Mouse (Mus musculus) thymus, adult 2 months (tissue): ENCODE data around the gene Slc25a39. TPM values are rescaled to one million over a fixed set of nuclear protein-coding genes. Genes with fewer than 3 reads are reported as not detected.
A peak's percentile ranks its signal among the peaks of the same experiment; 100 is the strongest.

Experiments used
- DNase-seq: peaks from one replicate; pipeline ENCODE4 v3.0.0; 2021
- H3K27ac ChIP-seq: fragments of 200-500 bp; 2 replicates; pipeline ENCODE4 v1.5.1; 2012; ENCODE audit warnings: low read length, control low read depth; ENCODE audit not compliant: control insufficient read depth, insufficient read depth
- H3K27me3 ChIP-seq: fragments of 200-500 bp; 2 replicates; pipeline ENCODE4 v1.6.1; 2012; ENCODE audit warnings: mild to moderate bottlenecking, low read length, moderate library complexity, mixed read lengths; ENCODE audit not compliant: control insufficient read depth, insufficient read depth
- H3K36me3 ChIP-seq: fragments of 200-500 bp; 2 replicates; pipeline ENCODE4 v1.6.1; 2012; ENCODE audit warnings: mild to moderate bottlenecking, low read length, moderate library complexity; ENCODE audit not compliant: control insufficient read depth, insufficient read depth
- H3K4me1 ChIP-seq: fragments of 200-500 bp; replicated peaks from 2 replicates; pipeline ENCODE4 v1.6.1; 2012; ENCODE audit warnings: low read length; ENCODE audit not compliant: control insufficient read depth, insufficient read depth
- H3K4me3 ChIP-seq: fragments of 200-500 bp; 2 replicates; pipeline ENCODE4 v1.5.1; 2012; ENCODE audit warnings: mild to moderate bottlenecking, low read length, control low read depth, moderate library complexity; ENCODE audit not compliant: control insufficient read depth, insufficient read depth
- CTCF ChIP-seq: fragments of 200-500 bp; IDR thresholded peaks from 2 replicates; pipeline ENCODE4 v1.5.1; 2012; ENCODE audit warnings: mild to moderate bottlenecking, control low read depth, low read length, moderate library complexity, borderline replicate concordance; ENCODE audit not compliant: control insufficient read depth, poor library complexity, insufficient read depth; ENCODE audit errors: extremely low read depth
- POLR2A ChIP-seq: fragments of 200-500 bp; IDR thresholded peaks from 2 replicates; pipeline ENCODE4 v1.6.1; 2012; ENCODE audit warnings: mild to moderate bottlenecking, low read length, control low read depth, moderate library complexity; ENCODE audit not compliant: control insufficient read depth, poor library complexity, insufficient read depth; ENCODE audit errors: extremely low read depth
- WGBS: fragments of 180-500 bp; shearing (Covaris S2); methylation state at CpG from one replicate; pipeline ENCODE4 v1.1.7; 2018; 5-methylcytosine and 5-hydroxymethylcytosine counted together
- polyA plus RNA-seq: library from polyadenylated mRNA; depleted of rRNA; stranded (reverse); fragments of >200 nt; gene quantifications from 2 replicates; pipeline ENCODE4 v1.2.3, GENCODE M21; 2012

The Slc25a39 gene
- polyA plus RNA-seq, 1 experiment = 235 TPM

DNA sequence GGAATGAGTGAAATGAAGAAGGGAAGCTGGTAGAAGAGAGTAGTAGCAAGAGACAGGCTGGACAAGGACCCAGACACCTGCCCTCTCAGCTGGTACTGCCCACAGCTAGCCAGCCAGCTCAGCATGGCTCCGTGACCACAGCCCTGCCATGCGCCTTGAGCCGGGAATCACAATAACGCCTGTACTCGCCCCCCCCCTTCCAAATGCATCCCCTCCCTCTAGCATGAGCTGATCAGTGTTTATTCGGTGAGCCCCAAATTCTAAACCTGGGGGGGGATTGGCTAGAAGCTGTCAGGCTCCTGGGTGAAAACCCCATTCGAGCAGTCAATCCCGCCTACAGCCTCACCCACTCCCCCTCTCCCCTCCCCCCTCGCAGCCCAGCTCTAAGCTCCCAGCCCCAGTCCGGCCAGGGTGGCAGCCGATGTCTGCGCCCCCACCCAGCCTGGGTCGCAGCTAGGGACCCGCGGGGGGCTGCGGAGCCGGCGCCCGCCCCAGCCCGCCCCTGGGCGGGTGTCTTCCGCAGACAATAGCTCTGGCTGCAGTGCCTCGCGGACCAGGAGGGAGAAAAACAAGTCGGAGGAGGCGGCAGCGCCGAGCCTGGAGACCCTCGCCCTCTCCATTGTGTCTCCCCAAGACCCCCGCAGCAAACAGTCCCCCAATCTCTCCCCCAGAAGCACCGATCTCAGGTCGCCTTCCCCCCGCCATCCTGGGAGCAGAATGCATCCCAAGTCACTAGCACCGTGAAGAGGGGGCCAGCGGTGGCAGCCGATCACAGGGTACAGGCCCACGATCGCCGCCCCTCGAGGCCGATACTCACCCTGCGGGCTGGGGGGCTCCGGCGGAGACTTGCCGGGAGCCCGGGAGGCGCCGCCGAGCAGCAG, 39.1 kb upstream of the Slc25a39 start:
- TF ChIP-seq POLR2A (no peak), CTCF (no peak)
- DNase-seq = no peak
- peak overlapping the region; percentile 41 for H3K4me3 ChIP-seq
- peaks cover 7% of the 10 kb centered on the region for H3K4me1 ChIP-seq
- H3K36me3 ChIP-seq = no peaks in the 10 kb centered on the region
- H3K27me3 ChIP-seq = peaks cover 12% of the 10 kb centered on the region; the same call in 1 of the 2 replicates
- H3K27ac ChIP-seq = no peak overlapping the region
- WGBS = 2% methylated on average over 49 of the region's 49 CpGs

DNA sequence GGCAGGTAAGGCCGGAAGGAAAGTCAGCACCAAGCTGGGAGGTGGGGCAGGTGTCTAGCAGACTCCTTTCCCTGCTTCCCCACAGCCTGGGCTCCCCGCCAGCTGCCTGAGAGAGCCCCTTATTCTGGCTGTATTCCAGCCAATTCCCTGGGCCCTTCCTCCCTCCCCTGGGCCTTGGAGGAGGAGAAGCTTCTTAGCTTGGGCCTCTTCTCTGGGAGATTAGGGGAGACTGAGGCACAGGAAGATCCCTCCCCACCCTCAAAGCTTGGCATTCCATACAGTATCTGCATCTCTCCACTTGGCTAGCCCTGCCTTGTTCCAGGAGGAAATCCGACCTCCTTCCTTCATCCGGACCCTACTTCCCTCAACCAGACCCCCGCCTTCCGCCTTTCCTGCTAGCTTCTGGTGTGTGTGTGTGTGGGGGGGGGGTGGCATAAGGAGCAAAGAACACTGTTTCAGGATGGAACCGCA, 38.2 kb upstream of the Slc25a39 start:
- DNase-seq = no peak
- TF ChIP-seq POLR2A = no peak
- TF ChIP-seq CTCF = no peak
- peaks cover 12% of the 10 kb centered on the region; the same call in 1 of the 2 replicates for H3K27me3 ChIP-seq
- 69% methylated on average over 7 of the region's 7 CpGs for WGBS
- H3K4me1 ChIP-seq = peaks cover 7% of the 10 kb centered on the region
- no peak overlapping the region for H3K27ac ChIP-seq
- no peaks in the 10 kb centered on the region for H3K36me3 ChIP-seq
- H3K4me3 ChIP-seq = no peak overlapping the region

DNA sequence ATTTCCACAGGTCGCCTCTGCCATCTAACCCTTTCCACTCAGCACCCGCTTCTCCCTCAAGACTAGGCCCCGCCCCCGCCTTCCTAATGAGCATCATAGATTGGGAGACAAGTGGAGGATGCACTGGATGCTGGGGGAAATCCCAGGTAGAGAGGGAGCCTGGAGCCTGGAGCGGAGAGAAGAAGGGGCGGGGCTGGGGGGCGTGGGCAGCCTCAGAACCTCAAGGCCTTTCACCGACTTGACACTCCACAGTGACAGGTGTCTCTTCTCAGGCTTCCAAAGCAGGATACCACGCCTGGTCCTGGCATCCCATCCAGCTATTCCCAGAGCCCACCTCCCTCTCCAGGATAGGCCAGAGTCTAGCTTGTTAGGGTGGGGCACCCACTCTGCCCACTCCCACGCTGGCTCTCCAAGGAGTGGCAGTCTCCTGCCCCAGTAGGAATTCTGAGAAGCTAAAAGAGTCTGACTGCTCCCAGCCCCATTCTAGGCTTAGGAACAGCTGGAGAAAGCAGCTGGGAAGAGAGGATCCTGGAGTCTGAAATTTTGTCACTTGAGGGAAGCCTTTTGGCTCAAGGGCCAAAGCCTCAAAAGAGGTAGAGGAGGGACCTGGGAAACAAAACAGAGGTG, 37.6 kb upstream of the Slc25a39 start:
- Histone ChIP-seq H3K4me3 (no peak overlapping the region), H3K4me1 (peaks cover 7% of the 10 kb centered on the region), H3K27me3 (peaks cover 12% of the 10 kb centered on the region; the same call in 1 of the 2 replicates), H3K27ac (no peak overlapping the region), H3K36me3 (no peaks in the 10 kb centered on the region)
- DNase-seq = no peak
- no peak for TF ChIP-seq POLR2A
- TF ChIP-seq CTCF = no peak
- WGBS = 83% methylated on average over 10 of the region's 10 CpGs

DNA sequence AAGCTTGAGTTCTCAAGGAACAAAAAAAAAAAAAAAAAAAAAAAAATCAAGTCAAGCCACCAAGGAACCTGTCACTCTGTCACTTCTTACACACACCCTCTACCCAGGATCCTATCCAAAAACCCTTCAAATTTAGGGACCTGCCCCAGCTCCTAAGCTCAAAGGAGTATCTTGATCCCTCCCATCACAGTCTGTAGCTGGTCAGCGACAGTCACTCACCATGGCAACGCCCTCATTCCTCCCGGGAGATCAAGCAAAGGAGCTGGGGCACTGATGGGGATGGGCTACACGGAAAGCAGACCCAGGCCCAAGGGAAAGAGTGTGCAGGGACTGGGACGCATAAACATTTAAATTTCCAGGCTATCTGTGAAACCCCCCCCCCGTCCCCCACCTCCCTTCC, 37.0 kb upstream of the Slc25a39 start:
- Histone ChIP-seq H3K36me3 (no peaks in the 10 kb centered on the region), H3K4me1 (peaks cover 7% of the 10 kb centered on the region), H3K27ac (no peak overlapping the region), H3K4me3 (no peak overlapping the region), H3K27me3 (peaks cover 12% of the 10 kb centered on the region; the same call in 1 of the 2 replicates)
- 91% methylated on average over 6 of the region's 6 CpGs for WGBS
- DNase-seq = no peak
- TF ChIP-seq POLR2A = no peak
- no peak for TF ChIP-seq CTCF

DNA sequence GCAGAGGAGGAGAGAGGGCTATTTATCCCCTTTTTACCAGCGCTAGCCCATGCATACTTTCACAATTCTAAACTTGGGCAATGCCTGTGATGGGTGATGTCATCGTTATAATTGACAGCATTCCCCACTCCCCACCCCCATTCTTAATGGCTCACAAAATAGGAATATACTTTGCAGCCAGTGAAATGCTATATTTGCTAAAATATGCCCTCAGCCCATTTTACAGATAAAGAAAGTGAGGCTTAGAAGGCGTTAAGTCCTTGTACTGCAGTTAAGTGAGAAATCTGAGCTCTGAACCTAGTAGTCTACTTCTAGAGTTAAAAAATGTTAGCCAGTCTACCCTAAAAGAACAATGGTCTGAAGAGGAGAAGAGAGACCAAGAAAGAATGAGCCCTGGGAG, 36.6 kb upstream of the Slc25a39 start:
- DNase-seq = no peak
- Histone ChIP-seq H3K27me3 (peaks cover 12% of the 10 kb centered on the region; the same call in 1 of the 2 replicates), H3K27ac (no peak overlapping the region), H3K36me3 (no peaks in the 10 kb centered on the region), H3K4me3 (no peak overlapping the region), H3K4me1 (peaks cover 7% of the 10 kb centered on the region)
- TF ChIP-seq CTCF (no peak), POLR2A (no peak)
- WGBS = 87% methylated on average over 3 of the region's 3 CpGs

DNA sequence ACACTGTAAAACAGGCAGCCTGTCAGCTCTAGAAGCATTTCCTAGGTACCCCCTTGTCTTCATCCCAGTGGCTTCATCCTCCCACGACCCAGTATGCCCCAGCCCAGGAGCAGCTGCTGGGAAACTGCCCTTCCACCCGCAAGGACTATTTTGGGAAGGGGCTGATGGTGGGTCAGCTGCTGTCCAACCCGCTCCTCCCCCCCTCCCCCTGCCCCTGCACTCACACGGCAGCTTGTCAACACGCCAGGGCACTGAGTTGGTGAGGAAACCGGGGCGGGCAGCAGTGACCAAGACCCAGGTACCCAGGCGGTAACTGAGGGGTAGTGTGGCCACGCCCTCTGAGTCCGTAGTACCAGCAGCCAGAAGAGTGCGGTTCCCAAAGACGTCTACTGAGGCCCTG, 36.0 kb upstream of the Slc25a39 start:
- Histone ChIP-seq H3K27ac (no peak overlapping the region), H3K36me3 (no peaks in the 10 kb centered on the region), H3K27me3 (peaks cover 12% of the 10 kb centered on the region; the same call in 1 of the 2 replicates), H3K4me1 (peaks cover 7% of the 10 kb centered on the region), H3K4me3 (no peak overlapping the region)
- DNase-seq = no peak
- WGBS = 90% methylated on average over 12 of the region's 12 CpGs
- TF ChIP-seq CTCF (no peak), POLR2A (no peak)
